Mouse (Mus musculus): ENCODE results near the gene Elmod1.
"Not testable (repeated sequence)": the region's sequence is repeated elsewhere in the genome, so short reads cannot be mapped to it uniquely, and the experiment has no call there.

The Elmod1 gene

DNA sequence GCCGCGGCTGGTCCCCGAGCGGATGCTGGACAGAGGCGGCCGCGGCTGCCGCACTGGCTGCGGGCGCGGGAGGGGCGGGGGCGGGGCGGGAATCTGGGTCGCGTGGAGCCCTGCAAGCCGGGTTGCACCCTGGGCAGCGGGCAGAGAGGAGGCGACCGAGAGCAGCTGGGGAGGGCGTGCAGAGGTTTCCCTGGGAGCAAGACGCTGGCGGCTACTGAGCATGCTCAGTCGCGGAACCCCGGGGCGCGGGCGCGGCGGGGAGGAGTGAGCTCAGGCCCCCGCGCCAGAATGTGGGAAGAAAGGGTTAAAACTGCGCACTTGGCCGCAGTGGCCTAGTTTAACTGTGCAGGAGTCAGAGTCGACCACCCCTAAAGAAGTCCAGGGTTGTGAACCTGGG, at the start of gene Elmod1:
Gene Elmod1 (minus strand): TSS at position 180 of the 397 bp plus-strand sequence.
- peak; percentile 65 to 69 for DNase-seq

- DNase-seq, result no peak
Measured at GRCm38 (mm10) chr9:54022795-54023194, 47.7 kb upstream of the Elmod1 start.

GRCm38 (mm10) chr9:53994528-53994927, 19.4 kb upstream of the Elmod1 start:
- DNase-seq, result no peak

DNA sequence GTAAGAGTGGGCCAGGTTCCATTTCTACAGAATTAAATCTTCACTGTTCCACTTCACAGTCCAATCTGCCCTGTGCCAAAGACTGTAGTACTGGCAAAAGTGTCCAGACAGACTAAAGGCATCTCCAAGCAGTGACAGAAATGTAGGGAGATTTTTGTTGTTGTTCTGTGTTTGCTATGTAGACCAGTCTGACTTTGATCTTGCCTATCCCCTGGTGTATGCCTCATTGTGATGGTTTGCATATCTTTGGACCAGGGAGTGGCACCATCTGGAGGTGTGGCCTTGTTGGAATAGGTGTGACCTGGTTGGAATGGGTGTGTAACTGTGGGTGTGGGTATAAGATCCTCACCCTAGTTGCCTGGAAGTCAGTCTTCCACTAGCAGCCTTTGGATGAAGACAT, 17.5 kb upstream of the Elmod1 start:
- not testable (repeated sequence) for DNase-seq

DNA sequence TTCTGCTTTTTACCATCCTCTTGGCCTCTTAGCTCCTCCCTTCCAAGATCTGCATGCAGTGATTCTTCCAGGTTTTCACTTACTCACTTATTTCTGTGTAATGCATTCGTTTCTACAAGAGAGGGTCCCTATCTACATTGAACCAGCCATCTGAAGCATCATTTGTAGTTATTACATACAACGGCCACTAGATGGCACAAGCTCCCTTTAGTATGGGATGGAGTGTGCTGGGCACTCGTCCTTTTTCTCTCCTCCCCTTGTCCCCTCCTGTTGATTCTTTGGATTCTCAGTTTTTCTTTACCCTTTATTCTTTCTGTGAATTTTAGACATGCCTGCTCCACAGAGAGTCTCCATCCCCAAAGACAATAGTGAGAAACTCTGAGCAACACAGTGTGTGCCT, 15.8 kb upstream of the Elmod1 start:
- peak; percentile 17 to 35 for DNase-seq

DNA sequence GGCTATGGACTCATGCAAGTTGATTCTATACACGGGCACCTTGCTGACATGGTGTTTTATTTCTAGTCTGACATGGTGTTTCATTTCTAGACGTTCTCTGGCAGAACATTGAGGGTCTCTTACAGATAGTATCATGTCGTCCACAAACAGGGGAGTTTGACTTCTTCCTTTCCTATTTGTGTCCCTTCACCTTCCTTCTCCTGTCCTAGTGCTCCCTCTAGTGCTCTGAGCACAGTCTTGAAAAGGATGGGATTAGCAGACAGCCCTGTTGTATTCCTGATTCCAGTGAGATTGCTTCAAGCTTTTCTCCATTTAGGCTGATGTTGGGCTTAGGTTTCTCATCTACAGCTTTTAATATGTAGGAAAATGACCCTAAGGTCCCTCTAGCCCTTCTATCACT, 11.9 kb upstream of the Elmod1 start:
- DNase-seq, result peak; percentile 26 to 51

DNA sequence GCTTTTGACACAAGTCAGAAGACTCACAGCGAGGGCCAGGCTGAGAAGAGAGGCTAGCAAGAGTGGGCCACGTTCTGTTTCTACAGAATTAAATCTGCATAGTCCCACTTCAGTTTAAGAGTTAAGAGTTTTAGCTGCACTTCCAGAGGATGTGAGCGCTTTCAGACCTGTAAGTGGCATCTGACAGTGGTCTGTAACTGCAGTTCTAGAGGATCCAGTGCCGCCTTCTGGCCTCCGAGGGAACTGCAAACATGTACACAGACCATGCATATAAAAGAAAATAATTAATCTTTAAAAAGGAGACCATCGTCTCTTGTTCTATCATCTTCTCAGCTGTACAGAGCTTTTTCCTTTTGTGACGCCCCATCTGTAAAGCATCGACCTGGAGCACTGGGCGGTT, 9.8 kb upstream of the Elmod1 start:
- peak; percentile 44 to 57 for DNase-seq

DNA sequence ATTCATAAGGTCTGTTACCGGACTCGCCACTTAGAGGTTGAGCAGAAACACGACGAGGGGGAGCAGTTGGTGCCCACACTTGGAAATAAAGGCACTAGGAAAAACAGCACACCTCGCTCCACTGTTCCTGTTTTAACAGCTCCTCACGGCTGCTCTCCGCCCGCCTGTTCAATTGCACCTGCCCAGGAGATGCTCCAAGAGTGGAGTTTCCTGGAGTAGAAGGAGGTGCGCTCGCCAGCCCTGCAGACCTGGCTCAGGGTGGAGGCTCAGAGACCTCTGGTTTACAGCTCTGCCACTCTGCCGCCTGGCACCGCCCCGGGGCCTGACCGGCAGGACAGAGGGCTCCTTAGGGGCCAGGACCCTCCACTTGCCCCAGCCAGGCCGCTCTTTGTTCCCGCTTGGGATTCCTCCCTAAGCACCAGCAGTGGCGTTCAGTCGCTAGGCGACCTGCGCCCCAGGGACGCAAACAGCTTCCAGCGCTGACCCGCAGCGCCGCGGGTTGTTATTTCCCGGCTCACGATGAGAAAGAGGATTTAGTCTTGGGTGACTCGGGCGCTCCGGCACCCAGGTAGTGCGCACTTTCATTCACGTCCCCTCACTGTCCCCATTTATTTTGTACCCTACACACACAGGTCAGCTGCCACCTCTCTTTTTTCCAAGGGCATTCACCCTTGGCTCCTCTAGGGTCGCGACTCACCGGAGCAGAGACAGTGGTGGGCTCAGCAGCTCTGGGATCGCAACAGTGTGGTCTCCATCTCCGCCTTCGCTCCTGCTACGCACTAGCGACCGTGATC, 576 bp downstream of the Elmod1 start:
- DNase-seq, result peak; percentile 52 to 58

DNA sequence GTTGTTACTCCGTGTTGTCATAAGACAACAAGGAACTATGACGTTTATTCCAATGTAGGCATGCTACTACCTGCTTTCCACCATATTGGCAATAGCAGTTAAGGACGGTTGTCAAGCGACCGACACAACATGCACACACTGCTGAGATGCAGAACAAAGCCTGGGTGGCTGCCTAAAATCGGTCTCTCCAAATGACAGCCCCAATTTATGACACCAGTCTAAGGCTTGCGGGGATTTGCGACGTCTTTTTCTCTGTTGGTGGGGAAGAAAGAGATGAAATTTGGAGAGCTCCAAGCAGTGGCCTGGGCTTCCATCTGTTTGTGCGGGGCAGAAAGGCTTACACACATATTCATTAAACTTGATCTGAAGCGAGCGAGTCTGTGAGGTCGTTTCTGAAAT, 1.2 kb downstream of the Elmod1 start:
- DNase-seq, result peak; percentile 11 to 29

DNA sequence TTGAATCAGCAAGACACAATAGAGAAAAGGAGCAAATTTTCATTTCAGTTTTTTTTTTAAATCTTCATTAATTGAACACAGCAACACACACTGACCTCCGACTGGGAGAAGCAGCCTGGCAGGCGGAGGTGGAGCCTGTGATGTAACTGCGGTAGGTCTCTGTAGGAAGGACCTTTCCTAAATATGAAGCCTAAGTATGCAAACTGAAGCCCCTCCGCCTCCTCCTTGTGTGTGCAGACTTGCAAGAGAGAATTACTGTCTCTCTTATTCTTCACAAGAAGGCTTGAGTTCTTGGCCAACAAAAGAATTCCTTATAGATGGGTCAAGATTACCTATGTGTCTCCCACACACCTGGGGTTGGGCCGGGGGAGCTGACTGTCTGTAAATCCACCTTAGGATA, 1.9 kb downstream of the Elmod1 start:
- no peak for DNase-seq

DNA sequence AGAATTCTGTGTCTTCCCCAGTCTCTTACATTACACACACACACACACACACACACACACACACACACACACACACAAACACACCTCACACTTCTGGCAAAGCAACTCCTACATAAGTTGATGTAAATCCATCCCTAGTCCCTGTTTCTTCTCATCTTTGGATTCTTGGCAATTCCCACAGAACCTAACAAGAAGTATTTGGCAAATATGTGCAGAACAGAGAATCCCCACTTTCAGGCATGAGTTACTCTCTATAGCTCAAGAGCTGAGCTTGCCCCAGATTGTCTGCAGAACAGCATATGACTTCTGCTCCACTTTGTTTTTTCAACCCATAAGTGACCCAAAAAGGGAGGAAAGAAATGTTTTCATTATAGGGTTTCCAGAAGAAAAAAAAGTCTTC, 2.7 kb downstream of the Elmod1 start:
- DNase-seq, result no peak

GRCm38 (mm10) chr9:53967610-53968368, 7.3 kb downstream of the Elmod1 start:
- DNase-seq, result peak; percentile 64 to 71

- DNase-seq, result no peak
Measured at GRCm38 (mm10) chr9:53957021-53957420, 18.1 kb downstream of the Elmod1 start.

DNA sequence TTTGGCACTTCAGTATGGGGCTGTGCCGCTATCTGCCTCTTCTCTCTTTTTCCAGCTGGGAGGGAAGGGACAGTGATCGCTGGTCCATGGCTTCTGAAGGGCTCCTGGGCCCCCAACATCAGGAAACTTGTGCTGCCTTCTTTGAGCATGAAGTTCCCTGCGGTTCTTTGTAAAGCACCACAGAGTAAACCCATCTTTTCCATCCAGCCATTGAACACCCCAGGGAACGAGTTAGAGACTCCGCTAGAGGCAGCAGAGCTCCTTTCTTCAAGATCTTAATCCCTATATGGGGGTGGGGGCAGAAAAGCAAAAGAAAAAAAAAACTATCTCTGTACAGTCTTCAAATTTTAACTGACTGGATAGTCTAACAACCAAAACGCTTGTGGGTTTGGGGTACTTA, 20.2 kb downstream of the Elmod1 start:
- DNase-seq, result no peak

- no peak for DNase-seq
Measured at GRCm38 (mm10) chr9:53947463-53947862, 27.6 kb downstream of the Elmod1 start.

DNA sequence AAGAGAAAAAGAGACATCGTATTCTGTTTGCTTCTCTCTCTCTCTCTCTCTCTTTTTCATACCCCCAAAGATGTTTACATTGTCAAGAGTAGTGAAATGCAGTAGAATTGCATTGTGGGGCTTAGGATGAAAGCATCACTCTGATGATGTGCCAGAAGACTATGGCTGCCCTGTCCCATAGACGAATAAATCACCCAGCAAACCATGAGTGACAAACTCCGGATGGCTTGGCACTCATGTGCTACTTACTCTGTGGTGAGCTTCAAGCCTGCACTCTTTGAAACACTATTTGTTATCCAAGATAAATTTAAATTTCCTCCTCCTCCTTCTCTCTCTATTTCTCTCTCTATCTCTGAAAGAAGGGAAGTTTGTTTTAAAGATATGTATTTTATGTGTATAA, 36.5 kb downstream of the Elmod1 start:
- DNase-seq, result no peak

GRCm38 (mm10) chr9:53934179-53934578, 40.9 kb downstream of the Elmod1 start:
- DNase-seq, result peak; percentile 76 to 80

DNA sequence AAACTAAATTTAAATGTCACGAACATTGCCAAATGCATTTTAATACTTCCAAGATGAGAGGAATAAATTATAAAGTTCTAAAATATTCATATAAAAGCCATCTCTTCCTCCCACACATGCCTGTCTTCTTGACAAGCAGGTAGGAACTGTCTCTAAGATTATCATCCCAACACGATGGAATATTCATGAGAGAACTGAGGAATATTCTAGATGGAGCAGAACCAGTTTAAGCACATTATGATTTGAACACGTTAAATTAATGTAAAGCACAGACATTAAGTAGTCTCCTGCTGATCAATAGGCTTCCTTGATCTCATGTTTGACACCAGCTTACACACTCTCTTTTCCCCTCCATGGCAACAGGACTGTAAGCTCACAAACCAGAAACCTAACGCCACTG, 41.7 kb downstream of the Elmod1 start:
- DNase-seq, result no peak

GRCm38 (mm10) chr9:53930906-53931305, 44.2 kb downstream of the Elmod1 start:
- no peak for DNase-seq

- no peak for DNase-seq
Measured at GRCm38 (mm10) chr9:53921061-53921460, 54.0 kb downstream of the Elmod1 start.

- no peak for DNase-seq
Measured at GRCm38 (mm10) chr9:53915929-53916721, 59.0 kb downstream of the Elmod1 start.

GRCm38 (mm10) chr9:53910823-53911222, 64.3 kb downstream of the Elmod1 start:
- DNase-seq, result no peak

DNA sequence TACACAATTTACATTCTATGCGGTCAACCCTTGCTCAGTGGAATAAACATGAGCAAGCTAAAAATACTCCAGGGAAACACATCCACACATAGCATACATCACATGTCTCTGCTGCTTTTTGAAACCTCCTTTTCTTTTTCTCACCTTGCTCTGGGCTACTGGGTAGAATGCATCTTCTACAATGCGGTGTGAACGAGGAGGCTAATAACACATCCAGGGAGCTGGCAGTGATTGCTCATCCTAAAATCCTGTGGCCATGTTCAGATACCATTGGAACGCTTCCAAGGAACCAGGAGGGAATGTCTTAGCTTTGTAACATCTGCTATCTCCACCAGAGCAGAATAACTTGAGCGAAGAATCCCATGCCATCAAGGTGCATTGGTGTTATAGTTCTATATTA, 64.8 kb downstream of the Elmod1 start:
- DNase-seq, result no peak

All from cerebellum, postnatal 36 days (tissue).